Mouse (Mus musculus) thymus, adult 2 months (tissue): Measurements from ENCODE around the gene Ltk.

Experiments used
- CTCF ChIP-seq: fragments of 200-500 bp; IDR thresholded peaks from 2 replicates; pipeline ENCODE4 v1.5.1; 2012; ENCODE audit warnings: mild to moderate bottlenecking, control low read depth, low read length, moderate library complexity, borderline replicate concordance; ENCODE audit not compliant: control insufficient read depth, poor library complexity, insufficient read depth; ENCODE audit errors: extremely low read depth
- POLR2A ChIP-seq: fragments of 200-500 bp; IDR thresholded peaks from 2 replicates; pipeline ENCODE4 v1.6.1; 2012; ENCODE audit warnings: mild to moderate bottlenecking, low read length, control low read depth, moderate library complexity; ENCODE audit not compliant: control insufficient read depth, poor library complexity, insufficient read depth; ENCODE audit errors: extremely low read depth

DNA sequence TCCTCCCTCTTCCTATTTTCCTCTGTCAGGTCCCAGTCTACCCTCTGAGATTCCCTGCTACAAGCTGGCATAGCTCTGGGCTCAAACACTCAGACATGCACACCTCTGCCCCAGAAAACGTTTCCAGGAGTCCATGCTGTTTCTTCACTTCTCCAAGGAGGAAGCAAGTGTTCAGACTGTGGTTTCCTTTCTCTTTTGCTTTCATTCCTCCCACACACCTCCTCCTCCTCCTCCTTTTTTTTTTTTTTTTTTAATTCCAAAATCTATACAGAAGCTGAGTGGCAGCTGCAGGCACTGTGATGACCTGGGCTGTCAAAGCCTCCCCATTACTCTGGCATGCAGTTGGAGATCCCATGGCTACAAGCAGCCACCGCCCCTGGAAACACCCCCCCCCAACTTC, 19.7 kb downstream of the Ltk start:
- TF ChIP-seq CTCF, result no peak
- TF ChIP-seq POLR2A, result no peak
